Mouse (Mus musculus): ENCODE measurements around the gene Golga1. TPM values are rescaled to one million over a fixed set of nuclear protein-coding genes. Genes with fewer than 3 reads are reported as not detected.

The Golga1 gene
- polyA plus RNA-seq, 1 experiment from 2014 or later: 28.8 TPM

GRCm38 (mm10) chr2:38992452-38992851, 72.9 kb downstream of the Golga1 start:
- 51% methylated on average over 4 of the region's 4 CpGs for WGBS
- Histone ChIP-seq H3K4me2 (ENCODE audit: low read length) (no peak overlapping the region), H3K4me3 (ENCODE audit: low read depth, low read length) (no peak overlapping the region), H3K36me3 (ENCODE audit: control insufficient read depth, insufficient read depth, low read length) (no peaks in the 10 kb centered on the region), H3K9me3 (ENCODE audit: control insufficient read depth, low read length) (no peaks in the 10 kb centered on the region), H3K4me1 (replicated peaks; ENCODE audit: control insufficient read depth, insufficient read depth, low read length) (0 out of 2 replicates have a peak, but pooled peaks cover 4% of the 10 kb centered on the region), H3K27me3 (replicated peaks; ENCODE audit: control insufficient read depth, insufficient read depth, low read length) (no peaks in the 10 kb centered on the region), H3K27ac (ENCODE audit: low read depth) (no peak overlapping the region), H3K9ac (ENCODE audit: low read length) (no peak overlapping the region)
- DNase-seq (ENCODE audit: low spot score): no peak
- ATAC-seq (replicated peaks; ENCODE audit: low FRiP score, low TSS enrichment, low read depth): no peak

GRCm38 (mm10) chr2:38992004-38992403, 73.3 kb downstream of the Golga1 start:
- DNase-seq (ENCODE audit: low spot score) (no peak), ATAC-seq (replicated peaks; ENCODE audit: low FRiP score, low TSS enrichment, low read depth) (peak; percentile 20; the same call in 1 of the 2 replicates)
- H3K9ac ChIP-seq (ENCODE audit: low read length): no peak overlapping the region
- H3K27ac ChIP-seq (ENCODE audit: low read depth): no peak overlapping the region
- no peak overlapping the region for H3K4me2 ChIP-seq (ENCODE audit: low read length)
- no peak overlapping the region for H3K4me3 ChIP-seq (ENCODE audit: low read depth, low read length)
- H3K9me3 ChIP-seq (ENCODE audit: control insufficient read depth, low read length): no peaks in the 10 kb centered on the region
- no peaks in the 10 kb centered on the region for H3K27me3 ChIP-seq (replicated peaks; ENCODE audit: control insufficient read depth, insufficient read depth, low read length)
- no peaks in the 10 kb centered on the region for H3K36me3 ChIP-seq (ENCODE audit: control insufficient read depth, insufficient read depth, low read length)
- WGBS: 46% methylated on average over 4 of the region's 4 CpGs
- H3K4me1 ChIP-seq (replicated peaks; ENCODE audit: control insufficient read depth, insufficient read depth, low read length): 0 out of 2 replicates have a peak, but pooled peaks cover 4% of the 10 kb centered on the region

- WGBS: 89% methylated on average over 2 of the region's 2 CpGs
- H3K36me3 ChIP-seq (ENCODE audit: control insufficient read depth, insufficient read depth, low read length): no peaks in the 10 kb centered on the region
- no peak overlapping the region for H3K4me2 ChIP-seq (ENCODE audit: low read length)
- H3K27ac ChIP-seq (ENCODE audit: low read depth): no peak overlapping the region
- no peaks in the 10 kb centered on the region for H3K27me3 ChIP-seq (replicated peaks; ENCODE audit: control insufficient read depth, insufficient read depth, low read length)
- H3K9me3 ChIP-seq (ENCODE audit: control insufficient read depth, low read length): no peaks in the 10 kb centered on the region
- ATAC-seq (replicated peaks; ENCODE audit: low FRiP score, low TSS enrichment, low read depth) (no peak), DNase-seq (ENCODE audit: low spot score) (no peak)
- H3K4me3 ChIP-seq (ENCODE audit: low read depth, low read length): no peak overlapping the region
- 0 out of 2 replicates have a peak, but pooled peaks cover 4% of the 10 kb centered on the region for H3K4me1 ChIP-seq (replicated peaks; ENCODE audit: control insufficient read depth, insufficient read depth, low read length)
- no peak overlapping the region for H3K9ac ChIP-seq (ENCODE audit: low read length)
Observed at GRCm38 (mm10) chr2:38988929-38989328, 76.4 kb downstream of the Golga1 start.

DNA sequence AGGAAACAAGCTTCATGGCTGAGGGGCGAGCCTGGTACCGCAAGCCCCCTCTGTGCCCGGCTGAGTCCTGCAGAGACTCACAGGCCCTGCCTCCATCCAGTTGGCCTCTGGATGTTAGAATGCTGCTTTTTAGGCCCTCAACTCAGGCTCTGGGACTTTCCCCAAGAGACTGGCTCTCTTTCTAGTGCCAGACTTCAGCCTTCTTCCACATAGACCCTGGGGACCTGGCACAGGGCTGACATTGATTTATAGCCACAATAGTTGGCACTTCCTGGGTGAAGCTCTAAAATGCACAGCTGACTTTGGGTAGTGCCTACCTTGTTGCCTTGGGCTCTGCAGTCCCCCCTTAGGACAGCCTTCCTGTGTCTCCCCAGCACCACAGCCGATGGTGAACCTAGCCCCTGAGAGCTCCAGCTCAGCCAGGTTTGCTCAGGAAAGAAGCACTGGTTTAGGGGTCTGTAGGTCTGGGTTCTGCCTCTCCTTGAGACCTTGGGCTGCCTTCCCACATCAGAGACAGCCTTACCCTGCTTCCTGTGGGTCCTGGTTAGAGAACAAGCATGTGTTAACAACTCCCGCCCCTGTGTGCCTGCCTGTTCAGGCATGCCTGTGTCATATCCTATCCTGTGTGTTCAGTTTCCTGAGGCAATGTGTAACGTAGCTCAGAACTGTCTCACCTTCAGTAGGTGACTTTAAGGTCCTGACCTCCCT, 77.4 kb downstream of the Golga1 start:
- DNase-seq (ENCODE audit: low spot score) (no peak), ATAC-seq (replicated peaks; ENCODE audit: low FRiP score, low TSS enrichment, low read depth) (no peak)
- 0 out of 2 replicates have a peak, but pooled peaks cover 4% of the 10 kb centered on the region for H3K4me1 ChIP-seq (replicated peaks; ENCODE audit: control insufficient read depth, insufficient read depth, low read length)
- no peak overlapping the region for H3K9ac ChIP-seq (ENCODE audit: low read length)
- no peak overlapping the region for H3K4me3 ChIP-seq (ENCODE audit: low read depth, low read length)
- no peaks in the 10 kb centered on the region for H3K27me3 ChIP-seq (replicated peaks; ENCODE audit: control insufficient read depth, insufficient read depth, low read length)
- H3K9me3 ChIP-seq (ENCODE audit: control insufficient read depth, low read length): 0 out of 2 replicates have a peak, but pooled peaks cover 4% of the 10 kb centered on the region
- no peak overlapping the region for H3K4me2 ChIP-seq (ENCODE audit: low read length)
- H3K36me3 ChIP-seq (ENCODE audit: control insufficient read depth, insufficient read depth, low read length): no peaks in the 10 kb centered on the region
- WGBS: 73% methylated on average over 6 of the region's 6 CpGs
- H3K27ac ChIP-seq (ENCODE audit: low read depth): no peak overlapping the region

DNA sequence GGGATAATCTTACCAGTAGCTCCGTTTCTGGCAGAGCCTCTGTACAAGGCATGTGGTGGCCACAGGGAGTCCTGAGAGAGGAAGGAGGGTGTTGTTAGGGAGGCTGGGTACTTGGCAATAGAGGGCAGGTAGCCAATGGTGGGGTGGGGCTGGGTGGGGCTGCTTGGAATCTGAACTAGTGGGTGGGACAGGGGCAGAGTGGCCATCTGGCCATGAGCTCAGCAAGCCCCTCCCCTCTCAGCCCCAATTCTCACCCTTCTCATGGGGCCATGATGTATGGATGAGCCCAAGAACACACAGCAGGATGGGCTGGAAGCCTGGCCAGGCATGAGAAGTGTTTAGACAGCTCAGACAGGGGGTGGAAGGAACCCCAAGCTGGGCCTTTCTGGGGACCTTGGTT, 78.0 kb downstream of the Golga1 start:
- Histone ChIP-seq H3K27ac (ENCODE audit: low read depth) (no peak overlapping the region), H3K36me3 (ENCODE audit: control insufficient read depth, insufficient read depth, low read length) (no peaks in the 10 kb centered on the region), H3K4me3 (ENCODE audit: low read depth, low read length) (no peak overlapping the region), H3K9ac (ENCODE audit: low read length) (no peak overlapping the region), H3K9me3 (ENCODE audit: control insufficient read depth, low read length) (0 out of 2 replicates have a peak, but pooled peaks cover 4% of the 10 kb centered on the region), H3K27me3 (replicated peaks; ENCODE audit: control insufficient read depth, insufficient read depth, low read length) (no peaks in the 10 kb centered on the region), H3K4me1 (replicated peaks; ENCODE audit: control insufficient read depth, insufficient read depth, low read length) (no peaks in the 10 kb centered on the region), H3K4me2 (ENCODE audit: low read length) (no peak overlapping the region)
- WGBS: 35% methylated on average over 1 of the region's 1 CpGs
- ATAC-seq (replicated peaks; ENCODE audit: low FRiP score, low TSS enrichment, low read depth) (no peak; the same call in 1 of the 2 replicates), DNase-seq (ENCODE audit: low spot score) (no peak)

- ATAC-seq (replicated peaks; ENCODE audit: low FRiP score, low TSS enrichment, low read depth): no peak
- H3K4me3 ChIP-seq (ENCODE audit: low read depth, low read length): no peak overlapping the region
- H3K4me2 ChIP-seq (ENCODE audit: low read length): no peak overlapping the region
- H3K27me3 ChIP-seq (replicated peaks; ENCODE audit: control insufficient read depth, insufficient read depth, low read length): no peaks in the 10 kb centered on the region
- DNase-seq (ENCODE audit: low spot score): no peak
- no peaks in the 10 kb centered on the region for H3K36me3 ChIP-seq (ENCODE audit: control insufficient read depth, insufficient read depth, low read length)
- 0 out of 2 replicates have a peak, but pooled peaks cover 4% of the 10 kb centered on the region for H3K9me3 ChIP-seq (ENCODE audit: control insufficient read depth, low read length)
- no peaks in the 10 kb centered on the region for H3K4me1 ChIP-seq (replicated peaks; ENCODE audit: control insufficient read depth, insufficient read depth, low read length)
- WGBS: 82% methylated on average over 3 of the region's 3 CpGs
- H3K9ac ChIP-seq (ENCODE audit: low read length): no peak overlapping the region
- H3K27ac ChIP-seq (ENCODE audit: low read depth): no peak overlapping the region
Observed at GRCm38 (mm10) chr2:38986580-38986979, 78.8 kb downstream of the Golga1 start.

DNA sequence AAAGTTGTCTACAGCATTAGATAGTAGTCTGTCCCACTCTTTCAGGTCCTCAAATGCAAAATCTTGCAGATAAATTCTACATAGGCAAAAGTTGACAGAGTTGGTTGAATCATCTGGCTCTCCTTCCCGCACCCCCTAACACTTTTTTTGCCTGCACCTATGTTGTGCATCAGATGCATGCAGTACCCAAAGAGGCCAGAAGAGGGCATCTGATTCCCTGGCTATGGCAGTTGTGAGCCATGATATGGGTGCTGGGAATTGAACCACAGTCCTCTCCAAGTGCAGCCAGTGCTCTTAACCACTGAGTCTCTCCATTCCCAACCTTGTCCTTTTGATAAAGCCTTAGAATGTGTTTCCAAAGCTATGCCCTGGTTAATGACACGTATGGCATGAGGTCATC, 81.9 kb downstream of the Golga1 start:
- 0 out of 2 replicates have a peak, but pooled peaks cover 4% of the 10 kb centered on the region for H3K9me3 ChIP-seq (ENCODE audit: control insufficient read depth, low read length)
- H3K27ac ChIP-seq (ENCODE audit: low read depth): no peak overlapping the region
- 96% methylated on average over 2 of the region's 2 CpGs for WGBS
- H3K27me3 ChIP-seq (replicated peaks; ENCODE audit: control insufficient read depth, insufficient read depth, low read length): no peaks in the 10 kb centered on the region
- H3K9ac ChIP-seq (ENCODE audit: low read length): no peak overlapping the region
- H3K36me3 ChIP-seq (ENCODE audit: control insufficient read depth, insufficient read depth, low read length): no peaks in the 10 kb centered on the region
- H3K4me3 ChIP-seq (ENCODE audit: low read depth, low read length): no peak overlapping the region
- H3K4me1 ChIP-seq (replicated peaks; ENCODE audit: control insufficient read depth, insufficient read depth, low read length): no peaks in the 10 kb centered on the region
- no peak overlapping the region for H3K4me2 ChIP-seq (ENCODE audit: low read length)
- ATAC-seq (replicated peaks; ENCODE audit: low FRiP score, low TSS enrichment, low read depth): no peak
- no peak for DNase-seq (ENCODE audit: low spot score)

DNA sequence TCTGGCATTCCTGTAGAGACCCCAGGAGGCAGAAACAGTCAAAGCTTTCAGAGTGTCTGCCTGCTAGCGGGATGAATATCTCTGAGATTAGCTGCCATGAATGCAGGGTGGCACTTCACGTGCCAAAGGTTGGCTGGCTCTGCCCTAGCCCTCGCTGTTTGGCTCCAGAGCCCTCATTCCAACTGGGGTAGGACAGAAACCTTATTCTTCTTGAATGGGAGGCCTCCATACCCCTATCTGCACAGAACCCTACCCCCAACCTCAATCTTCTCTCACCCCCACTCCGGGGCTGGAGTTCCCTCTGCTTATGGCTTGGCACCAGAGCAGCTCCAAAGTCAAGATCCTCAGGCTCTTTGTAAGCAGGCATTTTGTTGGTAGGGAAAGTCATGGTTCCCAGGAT, 87.5 kb downstream of the Golga1 start:
- Histone ChIP-seq H3K9me3 (ENCODE audit: control insufficient read depth, low read length) (no peaks in the 10 kb centered on the region), H3K4me1 (replicated peaks; ENCODE audit: control insufficient read depth, insufficient read depth, low read length) (no peaks in the 10 kb centered on the region), H3K27ac (ENCODE audit: low read depth) (no peak overlapping the region), H3K4me2 (ENCODE audit: low read length) (no peak overlapping the region), H3K9ac (ENCODE audit: low read length) (no peak overlapping the region), H3K27me3 (replicated peaks; ENCODE audit: control insufficient read depth, insufficient read depth, low read length) (no peaks in the 10 kb centered on the region), H3K4me3 (ENCODE audit: low read depth, low read length) (no peak overlapping the region), H3K36me3 (ENCODE audit: control insufficient read depth, insufficient read depth, low read length) (no peaks in the 10 kb centered on the region)
- 71% methylated on average over 4 of the region's 4 CpGs for WGBS
- no peak for ATAC-seq (replicated peaks; ENCODE audit: low FRiP score, low TSS enrichment, low read depth)
- DNase-seq (ENCODE audit: low spot score): no peak

Data from intestine, embryonic 14.5 days (tissue).